Mouse (Mus musculus): ENCODE data around the gene Fgd3.

- TF ChIP-seq POLR2A (IDR thresholded peaks at IDR 0.05; ENCODE audit: low read depth, low read length) (no peak), CTCF (IDR thresholded peaks at IDR 0.05; ENCODE audit: extremely low read depth, insufficient read depth, insufficient read length, insufficient replicate concordance) (no peak)
Observed at GRCm38 (mm10) chr13:49214454-49214853, 105.7 kb downstream of the Fgd3 start.

All from spleen, adult 2 months (tissue).